Mouse (Mus musculus): ENCODE measurements at regions not wholly inside any gene's neighbourhood (a gene's known extent, or its start where the extent isn't known, plus 50 kb on each side); places are given as distances from the start of the nearest gene placed in this dataset.

- 0 out of 2 replicates have a peak, but pooled peaks cover 5% of the 10 kb centered on the region for H3K4me1 ChIP-seq (ENCODE audit: insufficient read depth)
- H3K4me3 ChIP-seq (ENCODE audit: low read depth, low read length): peak overlapping the region; percentile 18; the same call in 1 of the 2 replicates
- H3K9ac ChIP-seq: no peak overlapping the region; the same call in 1 of the 2 replicates
- H3K27me3 ChIP-seq (ENCODE audit: insufficient read depth, low read length): no peaks in the 10 kb centered on the region
- TF ChIP-seq CTCF (IDR thresholded peaks at IDR 0.05; ENCODE audit: low read depth): no peak
- no peaks in the 10 kb centered on the region for H3K36me3 ChIP-seq (ENCODE audit: insufficient read depth)
- no peak overlapping the region for H3K27ac ChIP-seq (ENCODE audit: low read depth, low read length)
- peak; percentile 44 for ATAC-seq
- no peak for DNase-seq
- H3K4me2 ChIP-seq (ENCODE audit: low read depth): peak overlapping the region; percentile 42
- 3% methylated on average over 17 of the region's 17 CpGs for WGBS
- no peaks in the 10 kb centered on the region for H3K9me3 ChIP-seq (ENCODE audit: low read length)
Observed at GRCm38 (mm10) chr5:64505227-64505834, 297.9 kb upstream of the Klf3 start.

- peak; percentile 93 for TF ChIP-seq CTCF (IDR thresholded peaks at IDR 0.05; ENCODE audit: low read depth)
- DNase-seq (peak; percentile 81), ATAC-seq (peak; percentile 72)
- Histone ChIP-seq H3K27ac (ENCODE audit: low read depth, low read length) (no peak overlapping the region), H3K36me3 (ENCODE audit: insufficient read depth) (no peaks in the 10 kb centered on the region), H3K9ac (no peak overlapping the region), H3K4me1 (ENCODE audit: insufficient read depth) (0 out of 2 replicates have a peak, but pooled peaks cover 5% of the 10 kb centered on the region), H3K9me3 (ENCODE audit: low read length) (no peaks in the 10 kb centered on the region), H3K27me3 (ENCODE audit: insufficient read depth, low read length) (no peaks in the 10 kb centered on the region), H3K4me2 (ENCODE audit: low read depth) (peak overlapping the region; percentile 42), H3K4me3 (ENCODE audit: low read depth, low read length) (peak overlapping the region; percentile 18)
- WGBS: 2% methylated on average over 15 of the region's 15 CpGs
Observed at GRCm38 (mm10) chr5:64505835-64506600, 297.2 kb upstream of the Klf3 start.

- Histone ChIP-seq H3K4me3 (ENCODE audit: low read depth, low read length) (no peak overlapping the region), H3K36me3 (ENCODE audit: insufficient read depth) (no peaks in the 10 kb centered on the region), H3K4me1 (ENCODE audit: insufficient read depth) (0 out of 2 replicates have a peak, but pooled peaks cover 5% of the 10 kb centered on the region), H3K9me3 (ENCODE audit: low read length) (no peaks in the 10 kb centered on the region), H3K27ac (ENCODE audit: low read depth, low read length) (no peak overlapping the region), H3K4me2 (ENCODE audit: low read depth) (no peak overlapping the region), H3K27me3 (ENCODE audit: insufficient read depth, low read length) (no peaks in the 10 kb centered on the region), H3K9ac (no peak overlapping the region)
- ATAC-seq (no peak), DNase-seq (peak; percentile 46)
- 42% methylated on average over 2 of the region's 2 CpGs for WGBS
- no peak for TF ChIP-seq CTCF (IDR thresholded peaks at IDR 0.05; ENCODE audit: low read depth)
Observed at GRCm38 (mm10) chr5:64508565-64508964, 294.6 kb upstream of the Klf3 start.

GRCm38 (mm10) chr5:64513155-64513945, 289.8 kb upstream of the Klf3 start:
- no peaks in the 10 kb centered on the region for H3K27me3 ChIP-seq (ENCODE audit: insufficient read depth, low read length)
- 56% methylated on average over 20 of the region's 20 CpGs for WGBS
- DNase-seq: peak; percentile 73
- H3K36me3 ChIP-seq (ENCODE audit: insufficient read depth): no peaks in the 10 kb centered on the region
- H3K4me3 ChIP-seq (ENCODE audit: low read depth, low read length): peak overlapping the region; percentile 4; the same call in 1 of the 2 replicates
- peak; percentile 71 for ATAC-seq
- H3K4me1 ChIP-seq (ENCODE audit: insufficient read depth): no peaks in the 10 kb centered on the region
- no peak overlapping the region for H3K9ac ChIP-seq
- no peaks in the 10 kb centered on the region for H3K9me3 ChIP-seq (ENCODE audit: low read length)
- TF ChIP-seq CTCF (IDR thresholded peaks at IDR 0.05; ENCODE audit: low read depth): no peak
- H3K27ac ChIP-seq (ENCODE audit: low read depth, low read length): no peak overlapping the region
- peak overlapping the region; percentile 14; the same call in 1 of the 2 replicates for H3K4me2 ChIP-seq (ENCODE audit: low read depth)

GRCm38 (mm10) chr5:64516115-64516665, 287.0 kb upstream of the Klf3 start:
- no peak for TF ChIP-seq CTCF (IDR thresholded peaks at IDR 0.05; ENCODE audit: low read depth)
- 89% methylated on average over 13 of the region's 13 CpGs for WGBS
- no peak overlapping the region for H3K4me3 ChIP-seq (ENCODE audit: low read depth, low read length)
- H3K27me3 ChIP-seq (ENCODE audit: insufficient read depth, low read length): no peaks in the 10 kb centered on the region
- DNase-seq (no peak), ATAC-seq (no peak)
- no peak overlapping the region for H3K4me2 ChIP-seq (ENCODE audit: low read depth)
- no peak overlapping the region for H3K27ac ChIP-seq (ENCODE audit: low read depth, low read length)
- H3K4me1 ChIP-seq (ENCODE audit: insufficient read depth): no peaks in the 10 kb centered on the region
- H3K36me3 ChIP-seq (ENCODE audit: insufficient read depth): no peaks in the 10 kb centered on the region
- no peaks in the 10 kb centered on the region for H3K9me3 ChIP-seq (ENCODE audit: low read length)
- no peak overlapping the region for H3K9ac ChIP-seq

GRCm38 (mm10) chr5:64517241-64517640, 285.9 kb upstream of the Klf3 start:
- no peaks in the 10 kb centered on the region for H3K36me3 ChIP-seq (ENCODE audit: insufficient read depth)
- no peak overlapping the region for H3K4me2 ChIP-seq (ENCODE audit: low read depth)
- no peaks in the 10 kb centered on the region for H3K27me3 ChIP-seq (ENCODE audit: insufficient read depth, low read length)
- ATAC-seq: no peak
- no peak for TF ChIP-seq CTCF (IDR thresholded peaks at IDR 0.05; ENCODE audit: low read depth)
- H3K9ac ChIP-seq: no peak overlapping the region
- H3K4me1 ChIP-seq (ENCODE audit: insufficient read depth): no peaks in the 10 kb centered on the region
- no peak for DNase-seq
- no peaks in the 10 kb centered on the region for H3K9me3 ChIP-seq (ENCODE audit: low read length)
- WGBS: 91% methylated on average over 4 of the region's 4 CpGs
- no peak overlapping the region for H3K27ac ChIP-seq (ENCODE audit: low read depth, low read length)
- H3K4me3 ChIP-seq (ENCODE audit: low read depth, low read length): no peak overlapping the region

Data from forebrain, postnatal 0 days (tissue).